Mouse (Mus musculus) MEL (cell line): Measurements from ENCODE around the gene Stx3. TPM values are rescaled to one million over a fixed set of nuclear protein-coding genes. Genes with fewer than 3 reads are reported as not detected.

Experiments
- DNase-seq: peaks from one replicate; pipeline ENCODE4 v3.0.0; 2011; ENCODE audit warnings: low read depth, low spot score
- H3K27ac ChIP-seq: 2 replicates; pipeline ENCODE4 v1.5.1; 2012; ENCODE audit warnings: low read depth, mild to moderate bottlenecking, control low read depth, low read length, moderate library complexity; ENCODE audit not compliant: control insufficient read depth
- H3K27me3 ChIP-seq, 2 experiments: fragments of 150-350 bp in 1 of 2; sonication (generic) in 1 of 2; 2 replicates each; pipeline ENCODE4 v1.6.1; 2012; ENCODE audit warnings: low read length in 2 of 2, mild to moderate bottlenecking in 2 of 2, improper control_type of control experiment in 1 of 2, moderate library complexity in 1 of 2; ENCODE audit not compliant: insufficient read depth in 2 of 2, control insufficient read depth in 1 of 2
- H3K36me3 ChIP-seq, 2 experiments: 2 replicates each; pipeline ENCODE4 v1.6.1; 2012 to 2014; ENCODE audit warnings: low read length in 2 of 2, improper control_type of control experiment in 1 of 2, inconsistent platforms in 1 of 2, mild to moderate bottlenecking in 1 of 2; ENCODE audit not compliant: insufficient read depth in 2 of 2, control insufficient read depth in 1 of 2
- H3K4me1 ChIP-seq, 2 experiments: fragments of 150-350 bp in 1 of 2; sonication (generic) in 1 of 2; 2 replicates each; pipeline ENCODE4 v1.6.1; 2012; ENCODE audit warnings: low read length in 2 of 2, improper control_type of control experiment in 1 of 2, mild to moderate bottlenecking in 1 of 2; ENCODE audit not compliant: insufficient read depth in 2 of 2, control insufficient read depth in 1 of 2
- H3K4me3 ChIP-seq, 2 experiments: fragments of 150-350 bp in 1 of 2; sonication (generic) in 1 of 2; 2 replicates each; pipeline ENCODE4 v1.5.1; 2012; ENCODE audit warnings: low read depth in 2 of 2, low read length in 2 of 2, mild to moderate bottlenecking in 2 of 2, moderate library complexity in 2 of 2, control low read depth in 1 of 2, improper control_type of control experiment in 1 of 2; ENCODE audit not compliant: control insufficient read depth in 1 of 2, insufficient read depth in 1 of 2
- H3K79me2 ChIP-seq: 2 replicates; pipeline ENCODE4 v1.6.1; 2012; ENCODE audit warnings: mild to moderate bottlenecking, low read length, moderate library complexity; ENCODE audit not compliant: control insufficient read depth, poor library complexity, insufficient read depth
- H3K9ac ChIP-seq: 2 replicates; pipeline ENCODE4 v1.6.1; 2012; ENCODE audit warnings: low read depth, mild to moderate bottlenecking, control low read depth, low read length, moderate library complexity; ENCODE audit not compliant: control insufficient read depth, poor library complexity, severe bottlenecking
- H3K9me3 ChIP-seq: fragments of 150-350 bp; sonication (generic); replicated peaks from 2 replicates; pipeline ENCODE4 v1.6.1; 2012; ENCODE audit warnings: mild to moderate bottlenecking, low read length, improper control_type of control experiment, moderate library complexity; ENCODE audit not compliant: insufficient read depth
- CHD2 ChIP-seq: IDR thresholded peaks from 2 replicates; pipeline ENCODE4 v1.6.1; 2011; ENCODE audit warnings: low read length, improper control_type of control experiment
- E2F4 ChIP-seq: IDR thresholded peaks from 2 replicates; pipeline ENCODE4 v1.6.1; 2011; ENCODE audit warnings: low read depth, low read length, improper control_type of control experiment, borderline replicate concordance
- ELF1 ChIP-seq: IDR thresholded peaks from 2 replicates; pipeline ENCODE4 v1.6.1; 2014; ENCODE audit warnings: low read depth, mild to moderate bottlenecking, inconsistent platforms, low read length, improper control_type of control experiment, moderate library complexity
- EP300 ChIP-seq, 2 experiments: IDR thresholded peaks; 2 replicates each; pipeline ENCODE4 v1.6.1; 2011; ENCODE audit warnings: improper control_type of control experiment in 2 of 2, low read length in 2 of 2, low read depth in 1 of 2, mild to moderate bottlenecking in 1 of 2
- GABPA ChIP-seq: IDR thresholded peaks from 2 replicates; pipeline ENCODE4 v1.6.1; 2012; ENCODE audit warnings: low read depth, mild to moderate bottlenecking, inconsistent platforms, low read length, improper control_type of control experiment, moderate library complexity
- GATA1 ChIP-seq: IDR thresholded peaks from 2 replicates; pipeline ENCODE4 v1.6.1; 2011; ENCODE audit warnings: low read depth, low read length, improper control_type of control experiment
- JUND ChIP-seq: IDR thresholded peaks from 2 replicates; pipeline ENCODE4 v1.6.1; 2011; ENCODE audit warnings: low read depth, mild to moderate bottlenecking, improper control_type of control experiment, low read length
- KAT2A ChIP-seq: conservative IDR thresholded peaks from 2 replicates; pipeline ENCODE4 v1.6.1; 2012; ENCODE audit warnings: low read depth, low read length, improper control_type of control experiment, inconsistent platforms
- MAFK ChIP-seq: IDR thresholded peaks from 2 replicates; pipeline ENCODE4 v1.6.1; 2011; ENCODE audit warnings: low read depth, mild to moderate bottlenecking, low read length, improper control_type of control experiment, borderline replicate concordance
- MAX ChIP-seq: IDR thresholded peaks from 2 replicates; pipeline ENCODE4 v1.6.1; 2011; ENCODE audit warnings: low read length, improper control_type of control experiment
- MAZ ChIP-seq: IDR thresholded peaks from 2 replicates; pipeline ENCODE4 v1.6.1; 2012; ENCODE audit warnings: low read depth, mild to moderate bottlenecking, inconsistent platforms, low read length, improper control_type of control experiment
- MYB ChIP-seq: IDR thresholded peaks from 2 replicates; pipeline ENCODE4 v1.6.1; 2011; ENCODE audit warnings: mild to moderate bottlenecking, low read depth, low read length, improper control_type of control experiment
- MYC ChIP-seq: IDR thresholded peaks from 2 replicates; pipeline ENCODE4 v1.6.1; 2011; ENCODE audit warnings: low read depth, mild to moderate bottlenecking, low read length, improper control_type of control experiment, moderate library complexity
- NELFE ChIP-seq: IDR thresholded peaks from 2 replicates; pipeline ENCODE4 v1.6.1; 2011; ENCODE audit warnings: low read depth, low read length, improper control_type of control experiment
- NRF1 ChIP-seq: IDR thresholded peaks from 2 replicates; pipeline ENCODE4 v1.6.1; 2014; ENCODE audit warnings: low read depth, mild to moderate bottlenecking, inconsistent platforms, low read length, improper control_type of control experiment, moderate library complexity; ENCODE audit not compliant: poor library complexity, insufficient read depth, severe bottlenecking
- POLR2AphosphoS5 ChIP-seq: IDR thresholded peaks from 2 replicates; pipeline ENCODE4 v1.6.1; 2012; ENCODE audit warnings: low read depth, borderline replicate concordance, mild to moderate bottlenecking, inconsistent platforms, low read length, moderate library complexity, mixed read lengths
- RCOR1 ChIP-seq: IDR thresholded peaks from 2 replicates; pipeline ENCODE4 v1.6.1; 2012; ENCODE audit warnings: low read depth, mild to moderate bottlenecking, inconsistent platforms, low read length, improper control_type of control experiment
- USF2 ChIP-seq, 2 experiments: IDR thresholded peaks; 2 replicates each; pipeline ENCODE4 v1.6.1; 2011 to 2012; ENCODE audit warnings: improper control_type of control experiment in 2 of 2, low read length in 2 of 2, borderline replicate concordance in 1 of 2, inconsistent platforms in 1 of 2, low read depth in 1 of 2, mild to moderate bottlenecking in 1 of 2; ENCODE audit not compliant: insufficient read depth in 1 of 2
- ZKSCAN1 ChIP-seq: IDR thresholded peaks from 2 replicates; pipeline ENCODE4 v1.6.1; 2012; ENCODE audit warnings: low read depth, mild to moderate bottlenecking, inconsistent platforms, low read length, improper control_type of control experiment, moderate library complexity
- ZNF384 ChIP-seq: IDR thresholded peaks from 2 replicates; pipeline ENCODE4 v1.6.1; 2012; ENCODE audit warnings: low read depth, mild to moderate bottlenecking, inconsistent platforms, low read length, improper control_type of control experiment
- polyA plus RNA-seq, 2 experiments: library from polyadenylated mRNA; stranded (reverse) in 1 of 2; unstranded in 1 of 2; fragments of >175 nt in 1 of 2; fragments of >200 nt in 1 of 2; gene quantifications; 2 replicates each; pipeline versions ENCODE4 v1.2.1 to v1.2.4; 2012; ENCODE audit warnings: low replicate concordance in 2 of 2, low read depth in 1 of 2; ENCODE audit not compliant: insufficient read length in 2 of 2, insufficient read depth in 1 of 2, missing spikeins in 1 of 2
- total RNA-seq: library from RNA; depleted of rRNA; stranded (reverse); fragments of 300-350 nt; gene quantifications from 2 replicates; pipeline ENCODE4 v1.2.3, GENCODE M21; 2012

Gene Stx3
- total and polyA plus RNA-seq, 3 experiments = 0.73 to 3.0 TPM; not detected in 1

DNA sequence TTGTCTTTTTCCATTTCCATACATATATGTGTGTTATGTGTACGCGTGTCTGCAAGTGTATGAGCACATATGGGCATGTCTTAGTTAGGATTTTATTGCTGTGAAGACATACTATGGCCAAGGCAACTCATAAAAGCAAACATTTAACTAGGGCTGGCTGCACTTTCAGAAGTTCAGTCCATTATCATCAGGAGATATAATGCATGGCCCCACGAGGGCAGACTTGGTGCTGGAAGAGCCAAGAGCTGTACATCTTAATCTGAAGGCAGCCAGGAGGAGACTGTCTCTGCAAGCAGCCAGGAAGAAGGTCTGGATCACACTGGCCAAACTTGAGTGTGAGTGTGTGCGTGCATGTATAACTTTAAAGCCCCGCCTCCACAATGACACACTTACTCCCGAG is 24.8 kb downstream of the Stx3 start:
- TF ChIP-seq E2F4 = no peak
- TF ChIP-seq RCOR1 = no peak
- no peak for TF ChIP-seq POLR2AphosphoS5
- TF ChIP-seq MAX = no peak
- TF ChIP-seq ZNF384 = no peak
- no peak for TF ChIP-seq NELFE
- TF ChIP-seq USF2 (IDR thresholded peaks at IDR 0.05; ENCODE audit: borderline replicate concordance in 1 of 2, insufficient read depth in 1 of 2, low read depth in 1 of 2, low read length in 2 of 2) = no peak
- TF ChIP-seq EP300 (IDR thresholded peaks at IDR 0.05; ENCODE audit: low read depth in 1 of 2, low read length in 2 of 2) = no peak
- no peak for TF ChIP-seq NRF1
- no peak for TF ChIP-seq MAZ
- TF ChIP-seq ZKSCAN1 = no peak
- TF ChIP-seq GATA1 = no peak
- TF ChIP-seq ELF1 = no peak
- no peak for TF ChIP-seq JUND
- no peak for TF ChIP-seq MAFK
- no peak for TF ChIP-seq MYB
- TF ChIP-seq, all 39 proteins: peak for 0
- no peak overlapping the region for H3K9ac ChIP-seq
- DNase-seq = no peak

DNA sequence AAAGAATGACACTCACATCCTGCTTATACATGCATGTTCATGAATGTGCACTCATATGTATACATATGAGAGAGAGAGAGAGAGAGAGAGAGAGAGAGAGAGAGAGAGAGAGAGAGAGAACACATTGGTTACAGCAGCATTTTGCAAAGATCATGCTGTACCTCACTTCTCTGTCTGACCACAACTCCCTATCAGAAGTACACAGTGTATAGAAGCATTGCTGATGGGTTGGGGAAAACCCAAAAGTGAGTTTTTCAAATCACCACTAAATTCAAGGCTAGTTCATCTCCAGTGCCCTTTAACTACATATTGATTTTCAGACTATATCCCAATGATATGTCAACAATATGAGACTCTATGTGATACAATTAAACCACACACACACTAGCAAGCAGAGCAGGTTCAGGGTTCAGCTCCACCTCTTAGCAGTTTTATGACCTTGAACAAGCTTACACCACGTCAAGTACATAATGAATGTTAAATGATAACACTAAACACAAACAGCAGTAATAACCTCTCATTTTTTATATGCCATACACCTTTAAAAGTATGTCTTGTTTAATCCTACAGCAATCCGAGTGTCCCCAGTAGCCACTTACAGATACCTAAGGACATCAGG is 25.4 kb downstream of the Stx3 start:
- no peak overlapping the region for H3K27ac ChIP-seq
- DNase-seq = no peak
- H3K27me3 ChIP-seq = peaks cover 0 to 2% of the 10 kb centered on the region in 2 experiments; a peak in 1 of 4 replicates
- H3K4me3 ChIP-seq = no peak overlapping the region
- no peaks in the 10 kb centered on the region for H3K4me1 ChIP-seq
- no peak overlapping the region for H3K9ac ChIP-seq
- TF ChIP-seq MAX = no peak
- no peak for TF ChIP-seq CHD2
- peak; percentile 59; the same call in 1 of the 2 replicates for TF ChIP-seq JUND
- TF ChIP-seq NRF1 = no peak
- TF ChIP-seq GABPA = no peak
- no peak for TF ChIP-seq MYC
- TF ChIP-seq KAT2A = no peak
- H3K9me3 ChIP-seq = no peaks in the 10 kb centered on the region
- H3K36me3 ChIP-seq = no peaks in the 10 kb centered on the region
- no peaks in the 10 kb centered on the region for H3K79me2 ChIP-seq

More for the DNA sequence above, 24.8 kb downstream of the Stx3 start:
- Histone ChIP-seq H3K36me3 (no peaks in the 10 kb centered on the region), H3K27ac (no peak overlapping the region), H3K79me2 (no peaks in the 10 kb centered on the region), H3K27me3 (no peaks in the 10 kb centered on the region; a peak in 1 of 4 replicates), H3K4me3 (no peak overlapping the region), H3K9me3 (no peaks in the 10 kb centered on the region), H3K4me1 (no peaks in the 10 kb centered on the region)
